Mouse (Mus musculus) heart, postnatal 0 days (tissue): ENCODE measurements around the gene Gm17455.

Experiments used
- CTCF ChIP-seq: IDR thresholded peaks from 2 replicates; pipeline ENCODE4 v1.5.1; 2016; ENCODE audit warnings: antibody characterized with exemption, control low read depth, low read depth
- EP300 ChIP-seq: IDR thresholded peaks from 2 replicates; pipeline ENCODE4 v1.6.1; 2016; ENCODE audit warnings: antibody characterized with exemption, low read depth

- TF ChIP-seq CTCF, result no peak
- no peak for TF ChIP-seq EP300
Measured at GRCm38 (mm10) chr10:60398051-60398814, 1.3 kb upstream of the Gm17455 start.
